Mouse (Mus musculus) myocyte (in vitro differentiated cells): ENCODE measurements at regions not wholly inside any gene's neighbourhood (a gene's known extent, or its start where the extent isn't known, plus 50 kb on each side); places are given as distances from the start of the nearest gene placed in this dataset.
"Not testable (repeated sequence)": the region's sequence is repeated elsewhere in the genome, so short reads cannot be mapped to it uniquely, and the experiment has no call there.

Experiments
- H3K27me3 ChIP-seq: one replicate; pipeline ENCODE4 v1.6.1; 2011; ENCODE audit not compliant: control insufficient read depth, insufficient read depth, insufficient read length
- H3K36me3 ChIP-seq: one replicate; pipeline ENCODE4 v1.6.1; 2011; ENCODE audit not compliant: control insufficient read depth, insufficient read depth
- H3K4me2 ChIP-seq: one replicate; pipeline ENCODE4 v1.6.1; 2011; ENCODE audit warnings: low read depth, control low read depth
- H3K4me3 ChIP-seq: one replicate; pipeline ENCODE4 v1.5.1; 2011; ENCODE audit warnings: mild to moderate bottlenecking, control low read depth, moderate library complexity
- H3K79me2 ChIP-seq: one replicate; pipeline ENCODE4 v1.6.1; 2011; ENCODE audit not compliant: control insufficient read depth, insufficient read depth
- H3ac ChIP-seq: one replicate; pipeline ENCODE4 v1.6.1; 2011; ENCODE audit not compliant: control insufficient read depth, insufficient read length
- CEBPB ChIP-seq: IDR thresholded peaks from 2 replicates; pipeline ENCODE4 v1.6.1; 2011; ENCODE audit warnings: mild to moderate bottlenecking, moderate library complexity; ENCODE audit not compliant: poor library complexity, insufficient read depth, severe bottlenecking
- E2F4 ChIP-seq: IDR thresholded peaks from one replicate; pipeline ENCODE4 v1.6.1; 2011; ENCODE audit warnings: mild to moderate bottlenecking, control low read depth, moderate library complexity; ENCODE audit not compliant: insufficient read depth
- MAX ChIP-seq: IDR thresholded peaks from one replicate; pipeline ENCODE4 v1.6.1; 2011; ENCODE audit warnings: low read depth, mild to moderate bottlenecking, control low read depth
- MYOD1 ChIP-seq, 3 experiments: IDR thresholded peaks; one replicate each; pipeline ENCODE4 v1.6.1; 2011; ENCODE audit warnings: control low read depth in 2 of 3, low read depth in 2 of 3, mild to moderate bottlenecking in 2 of 3, moderate library complexity in 1 of 3; ENCODE audit not compliant: insufficient read length in 2 of 3, control insufficient read depth in 1 of 3
- MYOG ChIP-seq, 3 experiments: IDR thresholded peaks; one replicate each; pipeline ENCODE4 v1.6.1; 2011; ENCODE audit warnings: control low read depth in 2 of 3, low read depth in 2 of 3, mild to moderate bottlenecking in 2 of 3; ENCODE audit not compliant: insufficient read length in 2 of 3, control insufficient read depth in 1 of 3, insufficient read depth in 1 of 3
- POLR2A ChIP-seq: IDR thresholded peaks from one replicate; pipeline ENCODE4 v1.6.1; 2011; ENCODE audit warnings: low read depth, mild to moderate bottlenecking, control low read depth, moderate library complexity; ENCODE audit not compliant: insufficient read length
- POLR2AphosphoS2 ChIP-seq: IDR thresholded peaks from one replicate; pipeline ENCODE4 v1.6.1; 2011; ENCODE audit warnings: low read depth, control low read depth; ENCODE audit not compliant: insufficient read length
- REST ChIP-seq: IDR thresholded peaks from one replicate; pipeline ENCODE4 v1.6.1; 2011; ENCODE audit warnings: mild to moderate bottlenecking, control low read depth, moderate library complexity; ENCODE audit not compliant: insufficient read depth, insufficient read length
- SRF ChIP-seq: IDR thresholded peaks from one replicate; pipeline ENCODE4 v1.6.1; 2011; ENCODE audit warnings: low read depth; ENCODE audit not compliant: control insufficient read depth, insufficient read length
- TCF12 ChIP-seq: IDR thresholded peaks from one replicate; pipeline ENCODE4 v1.6.1; 2011; ENCODE audit warnings: mild to moderate bottlenecking, control low read depth; ENCODE audit not compliant: poor library complexity, insufficient read depth, severe bottlenecking
- TCF3 ChIP-seq: IDR thresholded peaks from one replicate; pipeline ENCODE4 v1.6.1; 2011; ENCODE audit warnings: low read depth, control low read depth; ENCODE audit not compliant: insufficient read length
- USF1 ChIP-seq: IDR thresholded peaks from one replicate; pipeline ENCODE4 v1.6.1; 2011; ENCODE audit warnings: low read depth, mild to moderate bottlenecking, control low read depth, moderate library complexity

DNA sequence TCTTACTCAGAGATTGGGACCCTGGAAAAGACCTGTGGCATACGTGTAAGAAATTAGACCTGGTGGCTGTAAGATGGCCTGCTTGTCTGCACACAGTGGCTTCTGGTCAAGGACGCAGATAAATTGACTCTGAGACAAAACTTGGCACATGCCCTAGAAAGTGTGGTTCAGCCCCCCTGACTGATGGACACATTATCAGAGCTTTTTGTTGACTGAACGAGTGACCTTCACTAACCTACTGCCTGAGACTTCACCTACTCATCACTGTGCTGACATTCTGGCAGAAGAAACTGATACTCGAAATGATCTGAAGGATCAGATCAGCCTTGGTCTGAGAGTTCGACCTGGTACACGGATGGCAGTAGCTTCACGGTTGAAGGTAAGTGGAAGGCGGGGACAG is 330.9 kb upstream of the B430218F22Rik start:
- H3K4me3 ChIP-seq, H3K27me3 ChIP-seq, H3K79me2 ChIP-seq, H3ac ChIP-seq, H3K36me3 ChIP-seq, H3K4me2 ChIP-seq: not testable (repeated sequence)

DNA sequence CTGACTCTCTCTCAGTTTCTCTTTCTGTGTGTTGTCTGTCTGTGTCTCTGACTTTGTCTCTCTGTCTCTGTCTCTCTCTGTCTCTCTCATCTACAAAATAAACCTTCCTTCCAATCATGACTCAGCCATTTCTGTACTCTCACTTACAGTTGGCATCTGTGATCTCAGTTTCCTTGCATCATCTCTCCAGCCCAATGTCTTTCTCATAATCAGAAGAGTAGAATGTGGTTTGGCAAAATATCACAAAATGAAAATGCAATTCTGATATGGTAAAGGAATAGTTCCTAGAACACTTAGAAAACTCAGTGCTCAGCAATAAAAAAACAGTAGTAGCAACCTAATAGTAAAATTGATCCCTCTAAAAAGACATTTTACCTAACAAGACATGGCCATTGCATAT is 320.9 kb upstream of the B430218F22Rik start:
- Histone ChIP-seq H3K27me3 (no peaks in the 10 kb centered on the region), H3K36me3 (no peaks in the 10 kb centered on the region), H3ac (no peak overlapping the region), H3K4me2 (no peak overlapping the region), H3K4me3 (no peak overlapping the region), H3K79me2 (no peaks in the 10 kb centered on the region)
- TF ChIP-seq REST: no peak

DNA sequence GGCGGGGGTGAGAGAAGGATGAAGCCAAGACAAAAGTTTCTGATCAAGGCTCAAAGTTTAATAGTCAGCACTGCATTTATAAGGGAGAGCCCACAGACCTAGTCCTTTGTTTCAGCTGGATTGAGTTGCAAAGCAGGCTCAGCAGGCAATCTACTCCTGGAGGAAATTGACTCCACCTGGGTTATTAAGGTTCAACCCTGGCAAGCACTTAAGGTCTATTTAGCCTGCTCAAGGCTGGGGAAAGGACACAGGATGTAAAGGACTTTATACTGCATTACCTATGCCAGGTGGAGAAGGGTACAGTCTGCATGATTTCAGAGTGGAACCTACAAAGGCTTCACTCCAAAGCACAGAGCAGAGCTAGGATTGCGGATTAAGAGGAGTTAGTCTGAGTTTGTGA is 318.4 kb upstream of the B430218F22Rik start:
- Histone ChIP-seq H3K36me3 (no peaks in the 10 kb centered on the region), H3K4me3 (no peak overlapping the region), H3K27me3 (no peaks in the 10 kb centered on the region), H3ac (no peak overlapping the region), H3K4me2 (no peak overlapping the region), H3K79me2 (no peaks in the 10 kb centered on the region)
- TF ChIP-seq POLR2A (no peak), TCF12 (no peak), MYOG (IDR thresholded peaks at IDR 0.05; ENCODE audit: control insufficient read depth in 1 of 3, insufficient read depth in 1 of 3, insufficient read length in 2 of 3, low read depth in 2 of 3) (no peak), MAX (no peak), MYOD1 (IDR thresholded peaks at IDR 0.05; ENCODE audit: control insufficient read depth in 1 of 3, insufficient read length in 2 of 3, low read depth in 2 of 3) (no peak), CEBPB (no peak), REST (no peak), TCF3 (no peak), USF1 (no peak), POLR2AphosphoS2 (no peak), SRF (no peak), E2F4 (no peak)

- Histone ChIP-seq H3ac (no peak overlapping the region), H3K27me3 (no peaks in the 10 kb centered on the region), H3K4me3 (no peak overlapping the region), H3K79me2 (no peaks in the 10 kb centered on the region), H3K4me2 (peak overlapping the region; percentile 36), H3K36me3 (no peaks in the 10 kb centered on the region)
- TF ChIP-seq SRF (no peak), CEBPB (no peak), MYOD1 (IDR thresholded peaks at IDR 0.05; ENCODE audit: control insufficient read depth in 1 of 3, insufficient read length in 2 of 3, low read depth in 2 of 3) (no peak), REST (no peak), MYOG (IDR thresholded peaks at IDR 0.05; ENCODE audit: control insufficient read depth in 1 of 3, insufficient read depth in 1 of 3, insufficient read length in 2 of 3, low read depth in 2 of 3) (no peak), E2F4 (no peak), TCF12 (no peak)
These were observed 300.1 kb upstream of the B430218F22Rik start for GRCm38 (mm10) chr13:118086306-118086705.

DNA sequence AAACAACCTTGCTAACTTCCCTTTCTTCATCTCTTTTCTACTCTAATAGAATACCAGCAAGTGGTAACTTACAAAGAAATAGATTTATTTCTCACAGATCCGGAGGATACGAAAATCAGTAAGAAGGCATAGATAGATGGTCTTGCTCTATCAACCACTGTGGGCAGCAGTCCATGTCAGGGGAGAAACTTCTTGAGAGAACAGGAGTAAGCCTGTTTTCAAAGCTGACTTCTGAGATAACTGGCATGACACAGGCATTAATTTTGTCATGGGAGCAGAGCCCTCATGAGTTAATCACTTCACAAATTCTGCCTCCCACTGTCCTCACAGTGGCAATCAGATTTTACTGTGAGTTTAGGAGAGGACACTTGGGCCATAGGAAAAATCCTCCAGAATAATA is 299.5 kb upstream of the B430218F22Rik start:
- H3K4me2 ChIP-seq: no peak overlapping the region
- TF ChIP-seq TCF12 (no peak), REST (no peak), POLR2A (no peak), CEBPB (no peak), POLR2AphosphoS2 (no peak), MYOD1 (IDR thresholded peaks at IDR 0.05; ENCODE audit: control insufficient read depth in 1 of 3, insufficient read length in 2 of 3, low read depth in 2 of 3) (no peak), TCF3 (no peak), SRF (no peak)
- no peaks in the 10 kb centered on the region for H3K27me3 ChIP-seq
- H3K36me3 ChIP-seq: no peaks in the 10 kb centered on the region
- no peak overlapping the region for H3K4me3 ChIP-seq
- H3K79me2 ChIP-seq: no peaks in the 10 kb centered on the region
- no peak overlapping the region for H3ac ChIP-seq

- no peak for TF ChIP-seq POLR2A
- no peak for TF ChIP-seq POLR2AphosphoS2
- TF ChIP-seq USF1: no peak
- no peak for TF ChIP-seq SRF
- no peak for TF ChIP-seq MYOD1 (IDR thresholded peaks at IDR 0.05; ENCODE audit: control insufficient read depth in 1 of 3, insufficient read length in 2 of 3, low read depth in 2 of 3)
- no peak for TF ChIP-seq MYOG (IDR thresholded peaks at IDR 0.05; ENCODE audit: control insufficient read depth in 1 of 3, insufficient read depth in 1 of 3, insufficient read length in 2 of 3, low read depth in 2 of 3)
- TF ChIP-seq TCF3: no peak
- TF ChIP-seq E2F4: no peak
- TF ChIP-seq MAX: no peak
These were observed 298.3 kb upstream of the B430218F22Rik start for GRCm38 (mm10) chr13:118088100-118088499.

More at GRCm38 (mm10) chr13:118088100-118088499, 298.3 kb upstream of the B430218F22Rik start:
- H3K36me3 ChIP-seq: no peaks in the 10 kb centered on the region
- no peaks in the 10 kb centered on the region for H3K79me2 ChIP-seq
- no peak overlapping the region for H3ac ChIP-seq
- H3K4me3 ChIP-seq: no peak overlapping the region
- H3K27me3 ChIP-seq: no peaks in the 10 kb centered on the region
- no peak overlapping the region for H3K4me2 ChIP-seq
